Mouse (Mus musculus): Measurements from ENCODE around the gene Atf7ip2.

Gene Atf7ip2

GRCm38 (mm10) chr16:10297696-10298644 lies 105.5 kb downstream of the Atf7ip2 start:
- DNase-seq (ENCODE audit: low read depth, low spot score): no peak

GRCm38 (mm10) chr16:10299637-10300036 lies 107.1 kb downstream of the Atf7ip2 start:
- no peak for DNase-seq (ENCODE audit: low read depth, low spot score)

- no peak for DNase-seq (ENCODE audit: low read depth, low spot score)
Observed at GRCm38 (mm10) chr16:10300231-10301186, 108.0 kb downstream of the Atf7ip2 start.

Measured in telencephalon, adult 2 months (tissue).